Mouse (Mus musculus): ENCODE measurements around the gene Arhgap10.
A peak's percentile ranks its signal among the peaks of the same experiment; 100 is the strongest.

Arhgap10 gene

DNA sequence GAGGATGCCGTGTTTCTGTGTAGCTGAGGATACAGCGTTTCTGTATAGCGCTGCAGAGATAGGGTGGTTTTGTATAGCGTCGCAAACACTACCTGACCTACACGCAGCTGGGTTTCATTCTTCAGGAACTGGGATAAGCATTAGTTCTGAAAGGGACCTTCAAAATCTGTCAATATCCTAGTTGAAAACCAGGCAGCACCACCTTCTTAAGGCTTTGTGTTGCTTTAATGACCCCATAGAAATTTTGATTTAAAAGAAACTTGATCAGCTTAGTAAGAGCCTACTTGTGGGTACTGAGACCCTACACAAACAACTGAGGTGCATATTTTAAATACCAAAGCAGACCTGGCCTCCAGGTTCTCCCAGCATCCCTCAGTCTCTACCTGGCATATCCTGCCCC lies 245.6 kb downstream of the Arhgap10 start:
- DNase-seq: no peak

DNA sequence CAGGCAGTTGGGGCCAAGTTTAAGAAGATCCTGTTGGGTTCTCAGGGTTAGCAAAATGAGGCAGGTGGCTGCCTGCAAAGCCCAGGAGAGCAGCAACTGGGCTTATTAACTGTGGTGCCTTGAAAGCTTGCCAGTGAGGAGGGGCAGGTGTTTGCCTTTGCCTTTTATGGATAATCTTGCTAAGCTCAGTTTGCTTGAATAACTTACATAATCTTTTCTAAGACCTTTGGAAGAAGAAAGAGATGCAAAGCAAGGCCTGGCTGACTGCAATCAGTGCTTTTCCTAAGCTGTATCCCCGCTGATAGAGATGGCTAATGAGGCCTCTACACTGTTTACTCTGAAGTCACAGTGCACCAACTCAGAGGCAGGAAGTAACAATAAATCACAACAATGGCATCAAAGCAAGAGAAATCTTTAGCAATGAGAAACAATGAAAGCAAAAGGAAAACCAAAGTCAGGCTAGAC lies 249.8 kb downstream of the Arhgap10 start:
- DNase-seq: peak; percentile 18

DNA sequence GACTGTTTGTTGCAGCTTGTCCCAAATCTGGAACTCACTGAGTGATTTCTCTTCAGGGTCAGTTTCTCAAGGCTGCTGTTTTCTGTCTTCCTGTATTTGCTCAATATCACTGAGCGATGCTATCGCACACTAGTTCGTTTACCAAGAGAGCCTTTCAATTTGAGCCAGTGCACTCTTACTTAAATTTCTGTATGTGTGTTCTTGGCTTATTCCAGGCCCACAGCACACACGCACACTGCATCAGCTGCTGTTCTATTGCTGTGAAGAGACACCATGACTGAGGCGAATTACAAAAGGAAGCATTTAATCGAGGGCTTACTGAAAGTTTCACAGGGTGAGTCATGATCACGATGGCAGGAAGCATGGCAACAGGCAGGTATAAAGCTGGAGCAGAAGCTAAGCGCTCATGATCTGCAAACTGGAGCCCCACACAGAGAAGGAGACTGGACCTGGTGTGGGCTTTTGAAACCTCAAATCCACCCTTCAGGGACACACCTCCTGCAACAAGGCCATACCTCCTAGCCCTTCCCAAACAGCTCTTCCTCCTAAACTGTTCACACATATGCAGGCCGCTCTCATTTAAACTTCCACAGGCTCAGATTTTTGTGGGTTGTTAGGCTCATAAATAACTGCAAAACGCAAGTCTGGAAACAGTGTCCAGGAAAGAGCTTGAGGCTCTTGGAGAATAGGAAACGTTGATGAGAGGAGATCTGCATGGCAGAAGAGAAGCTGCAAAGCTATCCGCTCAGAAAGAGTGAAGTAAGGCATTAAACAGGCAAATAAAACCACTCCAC lies 255.3 kb downstream of the Arhgap10 start:
- no peak for DNase-seq

DNA sequence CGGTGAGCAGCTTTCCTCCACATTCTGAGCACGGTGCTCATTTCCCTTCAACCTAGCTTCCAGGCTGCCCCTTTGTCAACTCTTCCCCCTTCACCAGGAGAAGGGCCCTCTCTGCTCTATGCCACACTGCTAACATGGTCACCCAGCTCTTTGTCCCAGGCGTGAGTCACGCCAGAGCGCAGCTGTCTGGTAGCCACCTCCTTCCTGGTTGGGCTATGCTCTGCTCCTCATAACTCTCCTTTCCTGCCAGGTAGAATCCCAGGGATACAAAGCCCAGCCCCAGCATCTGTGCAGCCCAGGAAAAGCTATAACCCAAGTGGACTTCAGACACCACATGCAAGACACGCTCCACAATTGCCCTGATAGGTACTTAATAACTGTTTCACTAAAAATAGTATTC lies 256.5 kb downstream of the Arhgap10 start:
- no peak for DNase-seq

- DNase-seq: no peak
Observed at GRCm38 (mm10) chr8:77257085-77257451, 260.7 kb downstream of the Arhgap10 start.

- DNase-seq: no peak
Observed at GRCm38 (mm10) chr8:77256450-77257084, 261.2 kb downstream of the Arhgap10 start.

- no peak for DNase-seq
Observed at GRCm38 (mm10) chr8:77254466-77254865, 263.3 kb downstream of the Arhgap10 start.

- DNase-seq: no peak
Observed at GRCm38 (mm10) chr8:77251134-77251533, 266.6 kb downstream of the Arhgap10 start.

GRCm38 (mm10) chr8:77250094-77250493 lies 267.7 kb downstream of the Arhgap10 start:
- DNase-seq: no peak

- DNase-seq: no peak
Observed at GRCm38 (mm10) chr8:77241381-77241780, 276.4 kb downstream of the Arhgap10 start.

DNA sequence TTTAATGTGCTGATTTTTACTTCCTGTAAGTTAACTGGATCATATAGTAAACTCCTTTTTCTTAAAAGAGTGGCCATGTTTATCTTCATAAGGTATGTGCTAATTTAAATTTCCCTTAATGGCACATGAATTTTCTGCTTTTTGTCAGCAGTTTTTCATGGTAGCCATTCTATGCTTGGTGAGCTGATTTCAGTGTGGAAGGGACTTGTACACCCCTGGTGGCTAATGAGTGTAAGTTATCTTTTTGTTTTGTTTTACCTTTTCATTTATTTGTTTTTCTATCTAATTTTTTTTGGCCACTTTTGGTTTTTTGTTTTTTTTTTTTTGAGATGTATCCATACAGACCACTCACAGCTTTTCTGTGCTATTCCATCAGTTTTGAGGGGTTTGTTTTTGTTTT lies 278.3 kb downstream of the Arhgap10 start:
- DNase-seq: no peak

- no peak for DNase-seq
Observed at GRCm38 (mm10) chr8:77236701-77237100, 281.1 kb downstream of the Arhgap10 start.

GRCm38 (mm10) chr8:77232411-77232810 lies 285.3 kb downstream of the Arhgap10 start:
- DNase-seq: no peak

- DNase-seq: no peak
Observed at GRCm38 (mm10) chr8:77231834-77232233, 285.9 kb downstream of the Arhgap10 start.

- no peak for DNase-seq
Observed at GRCm38 (mm10) chr8:77231211-77231610, 286.5 kb downstream of the Arhgap10 start.

DNA sequence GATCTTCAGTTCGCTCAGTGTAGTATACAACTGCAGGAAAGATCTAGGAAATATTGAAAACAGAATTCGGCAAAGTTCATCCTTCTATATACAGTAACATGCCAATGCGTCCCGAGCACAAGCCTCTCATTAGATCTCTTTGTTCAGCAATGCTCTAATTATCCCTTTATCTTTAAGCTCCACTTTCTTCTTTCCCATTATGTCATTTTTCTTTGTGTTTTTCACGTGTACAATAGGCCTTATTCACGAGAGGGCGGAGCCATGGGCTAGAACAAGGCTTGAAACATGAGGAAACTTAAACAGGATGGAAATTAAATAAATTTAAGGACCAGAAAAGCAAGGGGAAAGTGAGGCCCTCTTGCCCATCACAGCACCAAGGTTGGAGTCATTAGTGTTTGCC lies 289.1 kb downstream of the Arhgap10 start:
- peak; percentile 75 for DNase-seq

- DNase-seq: peak; percentile 6
Observed at GRCm38 (mm10) chr8:77227742-77228141, 290.0 kb downstream of the Arhgap10 start.

- no peak for DNase-seq
Observed at GRCm38 (mm10) chr8:77223123-77223522, 294.6 kb downstream of the Arhgap10 start.

DNA sequence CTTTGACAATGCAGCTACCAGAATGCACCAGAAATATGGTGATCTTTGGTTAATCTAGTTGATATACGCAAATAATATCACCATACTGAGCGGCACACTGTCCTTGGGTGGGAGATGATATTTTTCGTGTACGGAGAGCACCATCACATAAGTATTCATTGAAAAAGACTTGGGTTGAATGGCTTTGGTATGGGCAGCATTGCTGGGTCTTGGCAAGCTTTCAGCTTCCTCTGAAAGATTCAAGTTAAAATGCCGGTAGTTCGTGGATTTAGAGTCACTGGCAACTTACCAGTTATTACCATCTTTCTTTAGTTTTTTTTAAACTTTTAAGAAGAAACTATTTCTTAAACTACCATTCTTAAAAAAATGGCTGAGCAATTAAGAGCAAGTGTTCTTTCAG lies 302.6 kb downstream of the Arhgap10 start:
- DNase-seq: no peak

DNA sequence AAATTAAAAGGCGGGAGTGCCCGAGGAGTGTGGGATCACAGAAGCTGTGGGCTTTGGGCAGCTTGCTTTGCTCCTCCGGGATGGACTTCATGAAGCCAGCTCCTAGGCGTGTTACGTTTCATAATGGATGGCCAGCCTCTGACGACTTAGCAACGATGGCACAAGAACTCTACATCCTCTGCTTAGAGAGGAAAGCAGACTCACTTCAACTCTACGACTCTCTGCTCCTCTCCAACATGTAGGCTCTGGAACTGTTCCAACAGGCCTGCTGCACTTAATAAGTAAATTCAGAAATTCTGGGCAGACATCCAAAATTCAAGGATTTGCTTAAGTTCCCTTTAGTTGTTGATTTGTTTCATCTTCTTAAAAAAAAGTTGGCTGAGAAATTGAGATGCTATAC lies 303.1 kb downstream of the Arhgap10 start:
- peak; percentile 28 for DNase-seq

GRCm38 (mm10) chr8:77213893-77214464 lies 303.8 kb downstream of the Arhgap10 start:
- no peak for DNase-seq

DNA sequence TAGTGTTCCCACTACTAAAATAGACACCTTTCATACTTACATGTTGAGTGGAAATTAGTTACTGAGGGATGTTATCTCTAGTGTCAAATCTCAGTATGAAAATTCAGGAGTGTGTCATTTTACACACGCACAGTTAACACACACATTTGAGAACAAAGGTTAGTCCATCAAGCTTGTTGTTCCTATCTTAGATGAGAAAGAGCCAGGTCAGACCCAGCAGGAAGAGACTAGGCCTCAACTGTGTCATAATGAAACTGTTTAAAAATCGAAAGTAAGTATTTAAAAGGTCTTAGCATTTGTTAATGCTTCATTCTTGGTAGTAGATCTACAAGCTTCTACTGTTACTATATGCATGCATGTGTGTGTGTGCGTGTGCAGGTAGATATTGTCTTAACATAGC lies 308.5 kb downstream of the Arhgap10 start:
- DNase-seq: no peak
